Mouse (Mus musculus) kidney, adult 11 months (tissue): ENCODE measurements at regions not wholly inside any gene's neighbourhood (a gene's known extent, or its start where the extent isn't known, plus 50 kb on each side); places are given as distances from the start of the nearest gene placed in this dataset.

ENCODE experiments used
- DNase-seq: peaks from one replicate; pipeline ENCODE4 v3.0.0; 2022

- DNase-seq: no peak
These were observed 69.8 kb downstream of the Gm21750 start for GRCm38 (mm10) chr14:73730796-73731195.

- no peak for DNase-seq
These were observed 71.1 kb downstream of the Gm21750 start for GRCm38 (mm10) chr14:73732161-73732560.

GRCm38 (mm10) chr14:73750790-73751189 lies 89.8 kb downstream of the Gm21750 start:
- no peak for DNase-seq

- no peak for DNase-seq
These were observed 99.0 kb downstream of the Gm21750 start for GRCm38 (mm10) chr14:73759986-73760385.

- no peak for DNase-seq
These were observed 111.9 kb downstream of the Gm21750 start for GRCm38 (mm10) chr14:73772964-73773363.

DNA sequence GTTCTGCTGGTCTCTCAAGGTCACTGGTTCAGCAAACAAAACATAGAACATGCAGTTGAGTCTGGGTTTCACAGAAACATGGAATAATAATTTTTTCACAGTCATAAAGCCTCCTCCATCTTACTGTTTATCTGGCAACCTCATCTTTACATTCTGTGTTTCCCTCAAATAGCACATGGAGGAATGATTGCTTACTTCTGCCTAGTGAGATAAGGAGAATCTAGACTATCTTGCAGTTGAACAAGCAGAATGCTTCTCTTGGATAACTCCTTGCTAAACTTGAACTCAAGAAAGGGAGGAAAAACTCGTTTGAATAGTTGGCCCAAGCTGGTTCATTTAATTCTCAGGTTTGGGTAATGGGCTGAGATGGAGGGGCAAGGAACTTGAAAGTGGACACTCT lies 112.8 kb downstream of the Gm21750 start:
- no peak for DNase-seq

DNA sequence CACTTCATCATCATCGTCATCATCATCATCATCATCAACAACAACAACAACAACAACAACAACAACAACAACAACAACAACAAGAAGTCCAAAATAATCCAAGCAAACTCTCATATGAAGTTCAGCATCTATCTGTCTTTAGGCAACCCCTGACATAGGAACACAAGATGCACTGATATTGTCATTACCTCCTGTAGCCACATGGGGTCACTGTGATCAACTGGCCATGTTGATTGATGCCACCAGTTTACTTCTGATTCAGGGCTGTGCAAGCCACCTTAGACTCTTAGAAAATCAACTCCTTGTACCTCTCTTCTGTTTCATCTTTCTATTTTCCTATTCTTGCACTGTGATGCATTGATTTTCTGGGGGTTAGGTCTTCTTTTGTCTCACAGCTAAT lies 115.0 kb downstream of the Gm21750 start:
- peak; percentile 12 for DNase-seq

DNA sequence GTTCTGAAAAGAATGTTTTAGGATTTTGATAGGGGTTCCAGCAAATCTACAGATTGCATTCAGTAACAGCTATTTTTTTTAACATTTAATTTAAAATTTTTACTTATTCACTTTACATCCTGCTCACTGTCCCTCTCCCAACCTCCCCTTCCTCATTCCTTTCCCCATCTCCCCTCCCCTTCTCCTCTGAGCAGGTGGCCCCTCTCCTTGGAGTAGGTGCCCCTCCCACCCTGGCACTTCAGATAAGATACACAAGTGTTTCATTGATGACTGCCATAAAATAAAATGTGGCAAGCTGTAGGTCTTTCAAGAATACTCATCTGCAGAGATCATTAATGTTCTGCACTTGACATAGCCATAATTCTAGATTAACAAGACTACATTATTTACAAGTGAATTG lies 146.1 kb downstream of the Gm21750 start:
- no peak for DNase-seq

- DNase-seq: peak; percentile 3
These were observed 177.9 kb downstream of the Gm21750 start for GRCm38 (mm10) chr14:73838890-73839289.

DNA sequence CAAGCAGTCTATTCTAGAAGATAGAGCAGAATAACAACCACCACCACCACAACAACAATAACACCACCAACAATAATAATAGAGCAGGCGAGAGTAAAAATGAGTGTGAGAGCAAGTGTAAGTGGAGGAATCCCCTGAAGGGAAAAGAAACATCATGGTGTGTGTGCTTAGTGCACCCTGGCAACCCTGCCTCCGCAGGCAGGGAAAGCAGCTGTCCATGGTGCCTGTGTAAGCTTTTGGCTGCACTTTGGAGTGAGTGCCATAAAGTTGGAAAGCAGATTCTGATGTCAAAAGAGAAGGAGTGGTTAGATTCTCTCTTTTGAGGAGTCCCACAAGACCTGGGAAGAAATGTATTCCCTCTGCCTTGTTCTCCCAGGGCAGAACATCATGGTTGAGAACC lies 200.8 kb downstream of the Gm21750 start:
- no peak for DNase-seq

DNA sequence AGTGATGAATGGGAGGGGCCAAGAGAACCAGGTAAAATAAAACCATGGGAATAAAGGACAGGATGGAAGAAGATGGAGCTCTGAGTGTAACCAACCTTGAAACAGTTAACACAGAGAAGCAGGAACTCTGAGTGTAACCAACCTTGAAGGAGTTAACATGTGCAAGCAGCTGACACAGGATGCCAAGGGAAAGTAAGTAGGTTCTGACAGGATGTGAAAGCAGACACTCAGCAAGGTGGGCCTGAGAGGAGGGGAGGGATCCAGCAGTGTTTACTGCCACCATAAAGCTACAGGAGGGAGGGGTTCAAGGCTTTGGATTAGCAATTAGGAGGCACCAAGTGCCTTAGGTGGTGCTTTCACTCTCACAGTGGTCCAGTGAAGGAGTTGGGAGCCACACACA lies 213.3 kb downstream of the Gm21750 start:
- no peak for DNase-seq

GRCm38 (mm10) chr14:73875916-73876315 lies 214.9 kb downstream of the Gm21750 start:
- DNase-seq: no peak

DNA sequence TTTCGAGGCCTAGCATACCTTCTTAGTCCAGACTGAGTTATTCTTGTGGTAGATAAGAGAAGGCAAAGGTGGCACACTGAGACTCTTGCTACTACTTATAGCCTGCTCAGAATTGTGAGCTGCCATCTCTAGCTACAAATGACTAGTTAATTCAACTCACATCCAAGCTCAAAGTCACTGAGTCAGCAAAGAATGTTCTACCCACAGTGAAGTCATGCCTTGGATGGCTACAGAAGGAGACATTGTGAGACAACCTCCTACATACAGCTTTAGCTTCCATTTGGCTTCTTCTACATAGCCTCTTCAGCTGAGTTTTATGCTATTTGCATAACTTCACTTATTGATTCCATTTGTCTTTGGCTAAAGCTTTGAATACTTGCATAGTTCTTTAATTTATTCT lies 217.2 kb downstream of the Gm21750 start:
- DNase-seq: no peak

- DNase-seq: no peak
These were observed 217.9 kb downstream of the Gm21750 start for GRCm38 (mm10) chr14:73878866-73879419.

GRCm38 (mm10) chr14:73891451-73891850 lies 230.4 kb downstream of the Gm21750 start:
- no peak for DNase-seq

- no peak for DNase-seq
These were observed 233.8 kb downstream of the Gm21750 start for GRCm38 (mm10) chr14:73894844-73895243.

DNA sequence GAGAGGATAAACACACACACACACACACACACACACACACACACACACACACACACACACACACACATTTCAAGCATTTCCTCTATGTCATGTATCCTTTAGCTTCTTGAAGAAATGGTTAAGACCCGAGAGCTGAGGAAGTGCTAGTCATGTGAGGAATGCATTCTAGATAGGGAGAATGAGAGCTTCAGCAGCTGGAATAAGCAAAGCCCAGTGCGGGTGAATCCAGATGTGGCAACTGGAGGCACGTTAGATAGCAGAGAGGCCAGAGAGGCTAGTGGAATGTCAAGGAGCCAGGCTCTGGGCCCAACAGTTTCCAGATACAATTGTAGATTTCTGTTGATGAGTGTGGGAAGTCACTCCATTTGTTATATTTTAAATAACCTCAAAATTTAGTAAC lies 234.2 kb downstream of the Gm21750 start:
- no peak for DNase-seq

GRCm38 (mm10) chr14:73899078-73899477 lies 238.1 kb downstream of the Gm21750 start:
- no peak for DNase-seq

DNA sequence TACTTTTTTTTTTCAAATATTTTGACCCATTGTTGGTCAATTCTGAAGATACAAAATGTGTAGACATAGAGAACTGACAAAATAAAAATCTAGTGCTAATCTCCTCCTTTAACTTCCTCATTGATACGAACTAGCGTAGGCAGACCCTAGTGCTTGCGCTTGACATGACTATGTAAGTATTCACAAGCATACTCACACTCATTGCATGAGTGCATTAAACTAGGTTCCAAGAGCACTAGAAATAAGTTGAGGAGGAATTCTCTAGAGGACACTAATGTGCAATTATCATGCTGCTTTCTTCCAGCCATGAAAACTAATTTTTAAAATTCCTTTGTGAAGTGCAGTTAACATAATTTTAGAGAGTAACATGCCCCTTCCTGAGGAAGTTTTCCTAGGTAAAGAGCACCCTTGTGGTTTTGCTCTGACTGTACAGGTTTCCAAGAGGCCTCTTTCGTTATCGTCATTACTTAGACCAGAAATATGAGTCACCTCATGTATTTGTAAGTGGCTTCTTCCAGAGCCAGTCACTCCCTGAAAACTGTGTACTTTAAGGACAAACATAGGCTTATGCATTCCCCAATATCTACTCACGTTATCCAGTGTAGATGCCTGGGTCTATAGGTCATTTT lies 241.2 kb downstream of the Gm21750 start:
- DNase-seq: no peak

GRCm38 (mm10) chr14:73913756-73914448 lies 252.9 kb downstream of the Gm21750 start:
- no peak for DNase-seq

DNA sequence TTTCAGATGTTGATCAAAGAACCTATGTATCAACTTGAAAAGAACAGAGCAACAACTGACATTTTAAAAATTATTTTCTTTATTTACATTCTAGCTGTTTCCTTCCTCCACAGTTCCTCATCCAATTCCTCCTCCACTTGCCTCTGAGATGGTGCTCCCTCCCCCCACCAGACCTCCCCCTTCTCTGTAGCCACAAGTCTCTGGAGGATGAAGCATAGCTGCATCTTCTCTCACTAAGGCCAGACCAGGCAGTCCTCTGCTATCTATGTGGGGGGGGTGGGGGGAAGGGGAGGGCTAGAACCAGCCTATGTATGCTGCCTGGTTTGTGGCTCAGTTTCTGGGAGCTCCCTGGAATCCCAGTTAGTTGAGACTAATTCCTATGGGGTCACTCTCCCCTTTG lies 255.0 kb downstream of the Gm21750 start:
- no peak for DNase-seq

DNA sequence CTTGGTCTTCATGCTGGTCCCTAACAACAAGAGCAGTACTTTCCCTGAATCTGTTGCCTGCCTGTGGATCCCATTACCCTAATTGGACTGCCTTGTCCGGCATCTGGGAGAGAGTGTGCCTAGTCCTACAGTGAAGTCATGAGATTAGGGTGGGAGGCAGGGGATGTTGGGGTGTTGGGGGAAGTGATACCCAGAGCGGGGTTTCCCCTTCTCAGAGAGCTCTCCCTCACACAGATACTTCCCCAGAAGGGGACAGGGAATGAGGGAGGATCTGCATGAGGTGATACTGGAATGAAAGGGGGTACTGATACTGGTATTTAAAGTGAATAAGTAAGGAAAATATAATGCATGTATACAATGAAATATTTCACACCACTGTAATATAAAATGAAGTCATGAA lies 270.1 kb downstream of the Gm21750 start:
- DNase-seq: no peak

DNA sequence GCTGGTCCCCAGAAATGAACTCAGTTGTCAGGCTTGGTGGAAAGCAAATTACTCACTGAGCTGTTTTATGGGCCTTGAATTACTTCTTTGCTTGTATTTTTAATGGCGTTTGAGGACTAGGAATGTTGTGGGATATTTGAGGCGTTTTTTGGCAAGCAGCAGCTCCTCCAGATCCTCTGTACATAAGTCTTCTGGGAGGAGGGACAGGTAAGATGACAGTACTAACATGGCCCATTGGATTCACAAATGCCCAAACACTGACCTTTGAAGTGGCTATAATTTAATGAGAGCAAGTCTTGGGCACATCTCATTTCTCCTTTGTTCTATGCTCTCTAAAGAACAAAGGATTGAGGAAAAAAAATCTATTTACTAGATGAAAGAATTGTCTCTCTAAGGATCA lies 286.3 kb downstream of the Gm21750 start:
- no peak for DNase-seq

GRCm38 (mm10) chr14:73952511-73952910 lies 291.5 kb downstream of the Gm21750 start:
- no peak for DNase-seq

DNA sequence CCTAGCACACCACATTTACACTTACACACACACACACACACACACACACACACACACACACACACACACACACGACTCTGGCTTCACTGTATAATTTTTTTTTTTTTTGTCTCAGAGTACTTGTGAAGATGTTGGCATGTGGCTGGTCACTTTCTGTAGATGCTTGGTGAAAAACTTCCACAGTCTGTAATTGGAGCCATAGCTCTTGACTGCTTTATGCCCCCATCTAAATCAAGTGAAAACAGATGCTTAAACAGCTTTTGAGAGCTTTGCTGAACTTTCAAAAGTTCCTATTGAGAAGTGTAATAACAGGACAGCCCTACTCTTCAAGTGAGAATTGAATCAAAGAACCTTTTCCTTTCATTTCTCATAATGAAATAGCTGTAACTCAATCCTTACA lies 317.7 kb downstream of the Gm21750 start:
- DNase-seq: no peak
